Mouse (Mus musculus) stomach, postnatal 0 days (tissue): ENCODE results near the gene Thsd7a. TPM values are rescaled to one million over a fixed set of nuclear protein-coding genes. Genes with fewer than 3 reads are reported as not detected.

ENCODE experiments used
- ATAC-seq: fragments of 200-750 bp; cut with Nextera tagmentation; 2 replicates; pipeline ENCODE4 v1.8.0; 2017; ENCODE audit not compliant: low FRiP score, low TSS enrichment
- DNase-seq: peaks from one replicate; pipeline ENCODE4 v3.0.0-alpha.2; 2016; ENCODE audit warnings: low spot score
- H3K27ac ChIP-seq: fragments of 300-500 bp; sonication (generic); replicated peaks from 2 replicates; pipeline ENCODE4 v1.5.1; 2014; ENCODE audit warnings: mild to moderate bottlenecking, control low read depth
- H3K27me3 ChIP-seq: fragments of 300-500 bp; sonication (generic); 2 replicates; pipeline ENCODE4 v1.6.1; 2014; ENCODE audit warnings: low read length; ENCODE audit not compliant: control insufficient read depth, insufficient read depth
- H3K36me3 ChIP-seq: fragments of 300-500 bp; sonication (generic); 2 replicates; pipeline ENCODE4 v1.6.1; 2014; ENCODE audit warnings: low read length, mixed read lengths; ENCODE audit not compliant: control insufficient read depth, insufficient read depth
- H3K4me1 ChIP-seq: fragments of 300-500 bp; sonication (generic); replicated peaks from 2 replicates; pipeline ENCODE4 v1.6.1; 2014; ENCODE audit warnings: antibody characterized with exemption; ENCODE audit not compliant: control insufficient read depth, insufficient read depth
- H3K4me2 ChIP-seq: fragments of 300-500 bp; sonication (generic); replicated peaks from 2 replicates; pipeline ENCODE4 v1.6.1; 2014; ENCODE audit warnings: low read depth, mild to moderate bottlenecking, control low read depth, moderate library complexity
- H3K4me3 ChIP-seq: fragments of 300-500 bp; sonication (generic); 2 replicates; pipeline ENCODE4 v1.5.1; 2014; ENCODE audit warnings: low read depth, low read length, control low read depth
- H3K9ac ChIP-seq: fragments of 300-500 bp; sonication (generic); 2 replicates; pipeline ENCODE4 v1.6.1; 2014; ENCODE audit warnings: mild to moderate bottlenecking, low read length, control low read depth, mixed read lengths
- H3K9me3 ChIP-seq: fragments of 300-500 bp; sonication (generic); 2 replicates; pipeline ENCODE4 v1.6.1; 2016; ENCODE audit warnings: low read length; ENCODE audit not compliant: control insufficient read depth
- CTCF ChIP-seq: IDR thresholded peaks from 2 replicates; pipeline ENCODE4 v1.5.1; 2016; ENCODE audit warnings: antibody characterized with exemption, low read depth, mild to moderate bottlenecking, moderate library complexity
- EP300 ChIP-seq: optimal IDR thresholded peaks from 2 replicates; pipeline ENCODE3; 2016; ENCODE audit warnings: antibody characterized with exemption
- WGBS: fragments of 180-500 bp; shearing (Covaris S2); extraction: QIAGEN DNeasy Blood & Tissue Kit; methylation state at CpG from one replicate; pipeline ENCODE4 v1.1.7; 2014; 5-methylcytosine and 5-hydroxymethylcytosine counted together
- polyA plus RNA-seq: library from polyadenylated mRNA; unstranded; fragments of >200 nt; fragmentation: Nextera tagmentation; extraction: Ambion mirVana; gene quantifications from 2 replicates; pipeline ENCODE4 v1.2.1, GENCODE M21; 2015

The Thsd7a gene
- polyA plus RNA-seq, 1 experiment from 2014 or later = 1.1 TPM

DNA sequence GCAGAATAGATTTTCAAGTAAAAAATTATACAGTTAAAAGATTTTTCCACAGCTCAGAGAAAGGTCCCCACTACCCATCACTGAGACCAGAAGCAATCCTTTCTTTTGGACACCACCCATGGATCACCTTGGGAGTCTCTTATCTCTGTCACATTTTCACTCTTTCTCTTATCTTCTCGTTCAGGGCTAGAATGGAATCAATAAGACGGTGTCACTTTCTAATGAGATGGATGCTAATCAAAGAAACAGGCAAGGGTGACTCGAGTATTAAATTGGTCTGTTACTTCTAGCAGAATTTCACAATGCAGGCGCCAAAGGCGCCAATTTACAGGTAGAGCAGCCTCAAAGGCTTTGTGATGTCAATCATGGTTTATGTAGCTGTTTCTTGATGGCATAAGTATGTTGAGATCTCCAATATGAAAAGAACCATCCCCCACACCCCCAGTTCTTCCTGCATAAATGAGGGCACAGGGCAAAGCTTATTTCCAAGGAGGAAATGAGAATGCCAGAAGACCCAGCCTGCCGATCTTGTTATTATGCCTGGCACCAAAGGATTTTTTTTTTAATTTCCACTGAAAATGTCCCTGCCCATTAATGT is 173.5 kb downstream of the Thsd7a start:
- ATAC-seq (no peak), DNase-seq (no peak)
- Histone ChIP-seq H3K4me1 (no peaks in the 10 kb centered on the region), H3K27me3 (no peaks in the 10 kb centered on the region), H3K36me3 (no peaks in the 10 kb centered on the region), H3K9ac (no peak overlapping the region), H3K9me3 (no peaks in the 10 kb centered on the region), H3K4me2 (no peak overlapping the region), H3K4me3 (no peak overlapping the region), H3K27ac (no peak overlapping the region)
- WGBS = 66% methylated on average over 6 of the region's 6 CpGs
- TF ChIP-seq CTCF (no peak), EP300 (no peak)

DNA sequence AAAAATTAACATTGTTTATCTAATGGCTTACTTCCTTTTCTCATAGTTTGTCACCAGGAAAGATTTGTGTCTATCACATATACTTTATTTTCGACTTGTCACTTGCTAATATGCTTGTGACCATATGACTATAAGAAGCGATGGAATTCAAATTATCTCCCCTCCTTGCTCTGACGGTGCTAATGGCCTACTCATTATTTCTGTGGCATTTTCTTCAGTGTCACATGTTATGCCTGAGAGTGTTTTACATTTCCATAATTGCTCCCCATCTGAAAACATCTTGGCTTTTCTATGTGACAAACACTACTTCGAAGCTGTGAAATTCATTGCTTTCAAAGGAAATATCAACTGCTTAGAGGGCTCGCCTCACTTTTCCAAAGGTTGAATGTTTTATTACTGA is 177.0 kb downstream of the Thsd7a start:
- no peak overlapping the region for H3K4me3 ChIP-seq
- DNase-seq (no peak), ATAC-seq (no peak)
- H3K27ac ChIP-seq = no peak overlapping the region
- H3K9ac ChIP-seq = no peak overlapping the region
- 81% methylated on average over 5 of the region's 5 CpGs for WGBS
- H3K9me3 ChIP-seq = no peaks in the 10 kb centered on the region
- H3K4me2 ChIP-seq = no peak overlapping the region
- H3K36me3 ChIP-seq = no peaks in the 10 kb centered on the region
- no peaks in the 10 kb centered on the region for H3K27me3 ChIP-seq
- H3K4me1 ChIP-seq = no peaks in the 10 kb centered on the region
- TF ChIP-seq EP300 = no peak
- TF ChIP-seq CTCF = no peak

DNA sequence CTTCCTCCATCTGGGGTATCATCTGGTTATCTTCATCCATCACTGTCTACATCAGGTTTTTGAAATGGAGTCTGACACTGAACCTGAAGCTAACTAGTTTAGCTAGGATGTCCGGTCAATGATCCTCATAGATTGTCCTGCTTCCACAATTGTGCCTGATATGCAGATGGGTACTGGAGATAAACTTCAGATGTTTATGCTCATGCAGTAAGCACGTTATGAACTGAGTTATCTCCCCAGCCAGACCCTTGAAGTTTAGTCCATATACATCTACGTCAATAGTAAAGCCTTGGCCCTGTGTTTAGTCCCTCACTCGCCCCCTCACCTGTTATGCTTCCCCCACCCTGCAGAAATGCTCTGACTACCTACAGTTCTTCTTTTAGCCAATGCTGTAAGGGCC is 184.1 kb downstream of the Thsd7a start:
- TF ChIP-seq CTCF (no peak), EP300 (no peak)
- ATAC-seq = no peak
- no peak for DNase-seq
- Histone ChIP-seq H3K9me3 (no peaks in the 10 kb centered on the region), H3K27me3 (no peaks in the 10 kb centered on the region), H3K4me3 (no peak overlapping the region), H3K9ac (no peak overlapping the region), H3K4me2 (no peak overlapping the region), H3K36me3 (no peaks in the 10 kb centered on the region), H3K27ac (no peak overlapping the region), H3K4me1 (no peaks in the 10 kb centered on the region)
- WGBS = 69% methylated on average over 4 of the region's 4 CpGs

- ATAC-seq = no peak
- H3K9me3 ChIP-seq = no peaks in the 10 kb centered on the region
- H3K27ac ChIP-seq = no peak overlapping the region
- no peaks in the 10 kb centered on the region for H3K4me1 ChIP-seq
- WGBS = 85% methylated on average over 3 of the region's 3 CpGs
- no peaks in the 10 kb centered on the region for H3K27me3 ChIP-seq
- H3K36me3 ChIP-seq = no peaks in the 10 kb centered on the region
- H3K9ac ChIP-seq = no peak overlapping the region
- no peak overlapping the region for H3K4me2 ChIP-seq
- H3K4me3 ChIP-seq = no peak overlapping the region
- TF ChIP-seq CTCF (no peak), EP300 (no peak)
- no peak for DNase-seq
These were observed 186.9 kb downstream of the Thsd7a start for GRCm38 (mm10) chr6:12562336-12562735.

DNA sequence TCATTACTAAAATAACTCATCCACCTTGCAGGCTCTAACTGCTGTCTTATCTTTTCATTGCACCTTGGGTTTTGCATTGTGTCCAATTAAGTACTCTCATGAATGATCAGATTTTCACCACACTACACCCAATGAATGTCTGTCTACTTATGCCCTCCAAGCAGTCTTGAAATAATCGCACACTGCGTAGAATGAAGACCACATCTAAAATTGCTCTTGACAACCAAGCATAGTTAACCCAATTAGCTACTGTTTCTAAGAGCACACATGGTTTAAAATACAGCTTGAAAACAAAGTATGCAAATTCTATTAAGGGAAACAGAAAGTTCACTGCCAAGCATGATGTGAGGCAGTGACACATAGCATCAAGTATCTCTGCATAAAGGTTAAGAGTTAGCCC is 188.7 kb downstream of the Thsd7a start:
- no peak for DNase-seq
- no peak overlapping the region for H3K9ac ChIP-seq
- no peak overlapping the region for H3K27ac ChIP-seq
- no peak overlapping the region for H3K4me2 ChIP-seq
- 91% methylated on average over 2 of the region's 2 CpGs for WGBS
- no peaks in the 10 kb centered on the region for H3K36me3 ChIP-seq
- H3K4me3 ChIP-seq = no peak overlapping the region
- no peaks in the 10 kb centered on the region for H3K9me3 ChIP-seq
- H3K4me1 ChIP-seq = no peaks in the 10 kb centered on the region
- ATAC-seq = no peak
- TF ChIP-seq EP300 = no peak
- no peak for TF ChIP-seq CTCF
- no peaks in the 10 kb centered on the region for H3K27me3 ChIP-seq

DNA sequence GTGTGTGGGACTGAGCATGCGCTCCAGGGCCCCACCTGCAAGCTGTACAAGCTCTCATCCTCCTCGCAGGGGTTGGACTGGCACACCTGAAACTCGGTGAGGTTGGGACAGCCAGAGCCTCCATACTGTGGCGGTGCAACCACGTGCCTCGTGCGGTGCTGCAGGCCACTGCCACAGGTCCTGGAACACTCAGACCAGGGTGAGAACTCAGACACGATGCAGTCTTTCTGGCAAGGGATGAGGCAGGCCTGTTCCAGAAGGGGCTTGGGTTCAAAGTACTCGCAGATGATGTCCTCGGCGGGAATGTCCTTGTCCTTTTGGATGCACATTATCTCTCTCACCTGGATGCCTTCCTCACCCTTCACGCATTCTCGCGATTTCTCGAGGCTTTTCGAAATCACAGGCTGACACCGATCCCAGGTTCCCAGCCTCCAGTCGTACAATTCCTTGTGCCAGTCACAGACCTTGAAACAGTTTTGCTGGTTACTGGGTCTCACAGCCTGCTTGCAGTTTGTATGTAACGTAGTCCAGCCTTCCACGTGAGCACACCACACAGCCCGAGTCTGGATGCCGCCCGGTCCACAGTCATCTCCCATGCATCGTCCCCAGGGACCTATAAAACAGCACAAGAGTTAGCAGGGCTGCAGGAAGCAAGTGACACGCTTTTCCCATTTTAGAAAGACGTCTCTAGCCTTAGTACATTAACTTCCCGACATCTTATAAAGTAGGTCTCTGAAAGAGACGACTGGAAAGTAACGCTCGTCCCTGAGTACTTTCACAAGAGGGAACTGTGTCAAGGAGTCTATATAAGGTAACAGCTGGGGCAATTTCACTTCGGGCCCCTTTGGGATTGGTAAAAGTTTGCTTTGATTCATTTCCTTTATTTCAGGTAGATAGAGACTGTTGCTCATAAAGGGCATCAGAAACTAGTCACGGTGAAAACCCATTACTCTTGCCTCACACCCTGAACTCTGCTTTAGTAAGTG is 193.8 kb downstream of the Thsd7a start:
- Histone ChIP-seq H3K9me3 (no peaks in the 10 kb centered on the region), H3K9ac (no peak overlapping the region), H3K27me3 (no peaks in the 10 kb centered on the region), H3K36me3 (no peaks in the 10 kb centered on the region), H3K4me3 (no peak overlapping the region), H3K4me1 (no peaks in the 10 kb centered on the region), H3K4me2 (no peak overlapping the region), H3K27ac (no peak overlapping the region)
- ATAC-seq (no peak), DNase-seq (no peak)
- TF ChIP-seq EP300 = no peak
- TF ChIP-seq CTCF = no peak
- 87% methylated on average over 32 of the region's 32 CpGs for whole genome bisulfite sequencing
